Mouse (Mus musculus): ENCODE data around the gene Cntnap2. TPM values are rescaled to one million over a fixed set of nuclear protein-coding genes. Genes with fewer than 3 reads are reported as not detected.
"Not testable (repeated sequence)": the region's sequence is repeated elsewhere in the genome, so short reads cannot be mapped to it uniquely, and the experiment has no call there.

Cntnap2 gene
- total RNA-seq, 2 experiments from 2014 or later: 100 to 104 TPM

DNA sequence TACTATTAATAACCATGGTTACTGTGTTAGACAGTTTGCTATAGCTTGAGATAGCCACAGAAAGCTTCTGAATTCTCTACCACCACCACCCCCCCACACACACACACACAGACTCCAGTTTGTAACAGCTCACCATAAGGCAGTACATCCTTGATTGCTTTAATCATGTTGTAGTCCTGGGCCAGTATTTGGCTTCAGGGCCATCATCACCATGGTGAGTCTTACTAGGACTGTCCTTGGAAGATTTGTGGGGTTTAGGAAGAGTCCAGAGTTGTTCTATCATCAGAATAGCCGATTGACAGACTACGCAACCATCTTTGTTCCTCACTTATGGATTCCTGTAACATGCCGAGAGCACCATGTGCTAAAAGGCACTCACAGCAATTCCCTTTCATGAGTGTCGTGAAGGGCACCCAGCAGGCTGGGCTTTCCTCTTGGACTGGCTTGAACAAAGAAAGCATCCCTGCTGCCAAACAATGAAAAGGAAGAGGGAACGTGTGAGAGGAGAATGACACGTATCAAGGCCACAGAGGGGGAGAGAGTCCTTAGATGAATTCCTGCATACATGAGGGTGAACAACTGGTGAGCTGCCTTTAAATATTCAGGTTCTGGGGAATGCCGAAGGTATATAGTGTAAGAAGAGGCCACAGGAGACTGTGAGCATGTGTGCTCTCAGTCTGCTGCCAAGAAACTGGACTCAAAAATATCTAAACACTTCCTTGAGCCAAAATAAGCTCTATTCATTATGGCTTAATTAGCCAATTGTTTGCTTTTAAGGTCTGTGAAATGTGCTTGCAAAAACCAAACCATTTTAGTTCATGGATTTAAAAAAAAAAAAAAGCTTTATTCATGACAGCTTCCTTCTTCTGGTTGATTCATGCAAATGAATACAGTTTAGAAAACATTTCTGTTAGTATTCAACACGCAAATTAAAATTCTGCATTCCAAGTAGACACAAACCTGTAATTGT lies 2213.7 kb downstream of the Cntnap2 start:
- DNase-seq: no peak
- intact Hi-C loops (cut with DNase I): no loop called here

DNA sequence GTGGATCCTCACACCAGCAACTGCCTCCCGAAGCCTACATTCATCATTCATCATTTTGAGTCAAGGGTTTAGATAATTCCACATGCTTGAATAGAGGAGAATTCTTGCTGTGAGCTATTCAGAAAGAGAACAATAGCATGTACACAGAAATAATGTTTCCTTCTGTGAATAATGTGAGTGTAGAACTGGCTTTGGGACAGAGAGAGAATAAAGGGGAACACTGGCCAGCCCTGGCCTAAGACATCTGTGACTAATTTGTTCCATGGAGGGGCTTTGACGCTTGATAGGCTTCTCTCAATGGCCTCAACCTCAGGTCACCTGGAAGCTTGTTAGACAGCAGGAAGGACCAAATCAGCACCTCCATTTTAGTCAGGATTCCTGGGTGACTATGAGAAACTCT lies 2215.9 kb downstream of the Cntnap2 start:
- intact Hi-C loops (cut with DNase I): no loop called here
- no peak for DNase-seq

DNA sequence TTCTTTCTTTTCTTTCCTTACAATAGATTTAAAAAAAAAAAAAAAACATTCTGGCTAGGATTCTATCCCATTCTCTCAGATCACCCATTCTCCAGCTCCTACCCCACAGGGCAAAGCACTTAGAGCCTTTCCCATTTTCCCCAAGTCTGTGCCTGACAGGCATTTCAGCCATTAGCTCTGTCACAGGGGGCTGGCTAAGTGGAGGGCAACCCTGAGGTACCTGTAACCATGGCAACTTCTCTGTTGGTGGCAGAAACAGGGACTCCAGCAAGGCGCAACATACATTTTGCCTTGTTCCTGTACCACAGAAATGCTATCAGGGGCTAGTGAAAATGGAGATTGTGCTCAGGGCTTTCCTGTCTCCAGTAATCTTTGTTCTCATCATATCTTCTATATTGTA lies 2220.0 kb downstream of the Cntnap2 start:
- DNase-seq: no peak
- intact Hi-C loops (cut with DNase I): no loop called here

DNA sequence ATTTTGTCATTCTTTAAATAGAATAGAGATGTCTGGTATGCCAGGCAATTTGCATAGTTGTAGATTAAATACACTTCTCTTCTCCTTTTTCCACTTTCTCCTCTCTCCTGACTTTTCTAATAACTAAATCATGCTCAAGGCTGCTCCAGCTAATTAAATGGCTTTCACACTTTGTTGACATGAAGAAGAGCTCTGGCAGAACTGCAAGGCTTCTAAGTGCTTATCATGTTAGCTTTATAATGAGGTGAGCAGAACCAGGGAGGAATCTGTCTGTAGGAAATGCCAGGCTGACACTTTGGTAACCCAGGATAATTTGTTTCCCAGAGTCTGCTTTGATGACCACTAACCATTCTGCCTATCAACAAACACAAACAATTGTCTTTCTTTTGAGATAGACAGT lies 2222.4 kb downstream of the Cntnap2 start:
- intact Hi-C loops (cut with DNase I): no loop called here
- DNase-seq: no peak

DNA sequence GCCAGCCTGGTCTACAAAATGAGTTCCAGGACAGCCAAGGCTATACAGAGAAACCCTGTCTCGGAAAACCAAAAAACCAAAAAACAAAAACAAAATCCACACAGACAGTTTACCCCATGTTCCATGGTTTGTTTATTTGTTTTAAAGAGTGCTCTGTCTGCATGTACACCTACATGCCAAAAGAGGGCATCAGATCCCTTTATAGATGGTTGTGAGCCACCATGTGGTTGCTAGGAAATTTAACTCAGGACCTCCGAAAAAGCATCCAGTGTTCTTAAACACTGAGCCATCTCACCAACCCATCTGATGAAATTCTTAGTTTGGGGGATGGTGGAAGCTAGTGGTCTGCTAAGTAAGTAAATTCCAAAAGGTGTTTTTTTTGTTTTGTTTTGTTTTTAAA lies 2225.6 kb downstream of the Cntnap2 start:
- DNase-seq: no peak
- intact Hi-C loops (cut with DNase I): no loop called here

DNA sequence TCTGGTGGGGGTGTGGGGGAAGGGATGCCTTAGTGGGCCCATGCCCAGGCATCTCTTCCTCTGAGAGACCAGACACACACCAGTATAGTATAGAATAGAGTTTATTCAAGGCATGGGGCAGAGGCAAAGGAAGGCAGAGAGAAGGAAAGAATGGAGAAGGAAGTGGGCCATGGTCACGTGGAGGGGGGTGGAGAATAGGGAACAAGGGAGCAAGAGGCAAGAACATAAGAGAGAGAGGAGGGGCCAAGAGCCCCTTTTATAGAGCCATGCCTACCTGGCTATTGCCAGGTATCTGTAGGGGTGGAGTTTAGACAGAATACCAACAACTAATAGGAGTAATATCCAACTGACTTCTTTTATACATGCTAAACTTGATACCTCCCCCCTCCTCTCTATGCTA lies 2226.6 kb downstream of the Cntnap2 start:
- intact Hi-C loops (cut with DNase I): no loop called here
- DNase-seq: no peak

DNA sequence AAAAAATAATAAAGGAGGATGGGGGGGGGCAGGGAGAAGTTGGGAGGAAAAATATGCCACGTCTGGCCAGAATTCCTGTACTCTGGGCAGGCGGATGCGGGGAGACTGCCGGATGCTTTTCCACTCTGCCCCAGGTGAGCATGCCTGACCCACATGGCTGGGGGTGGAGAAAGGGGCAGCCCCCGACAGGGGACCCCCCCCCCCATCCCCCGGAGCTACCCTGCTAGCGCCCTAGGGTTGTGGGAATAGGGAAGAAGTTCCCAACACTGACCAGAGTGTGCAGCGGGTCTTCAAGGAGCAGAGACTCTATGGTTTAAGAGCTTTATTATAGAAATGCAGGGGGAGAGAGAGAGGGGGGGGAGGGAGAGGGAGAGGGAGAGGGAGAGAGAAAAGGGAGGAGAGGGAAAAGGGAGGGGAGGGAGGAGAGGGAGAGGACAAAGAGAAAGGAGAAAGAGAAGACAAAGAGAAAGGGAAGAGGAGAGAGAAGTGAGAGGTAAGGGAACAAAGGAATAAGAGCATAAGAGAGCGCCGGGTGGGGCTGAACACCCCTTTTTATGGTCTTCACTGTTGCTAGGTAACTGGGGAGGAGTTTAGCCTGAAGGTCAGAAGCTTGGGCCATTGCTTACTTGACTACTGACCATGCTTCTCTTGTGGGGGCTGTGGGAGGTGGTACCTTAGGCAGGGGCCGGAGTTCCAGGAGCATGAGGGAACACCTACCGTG lies 2227.2 kb downstream of the Cntnap2 start:
- intact Hi-C loops (cut with DNase I); DNase-seq: not testable (repeated sequence)

DNA sequence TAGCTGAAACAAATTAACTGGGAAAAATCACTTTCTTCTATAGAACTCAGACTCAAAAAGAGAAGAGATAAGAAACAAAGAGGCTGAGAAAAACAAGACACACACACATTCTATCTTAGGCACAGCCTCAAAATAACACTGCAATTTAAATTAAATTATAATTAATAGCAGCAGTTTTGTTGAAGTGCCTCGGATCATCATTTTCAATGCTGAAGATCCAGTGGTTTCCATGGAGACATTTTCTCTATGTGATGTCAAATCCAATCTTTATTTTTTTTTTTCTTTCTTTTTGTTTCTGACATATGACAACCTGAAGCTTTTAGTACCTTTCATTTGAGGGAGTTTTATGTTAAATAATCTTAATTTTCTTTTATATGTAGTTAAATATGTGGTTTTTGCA lies 2228.6 kb downstream of the Cntnap2 start:
- no peak for DNase-seq
- intact Hi-C loops (cut with DNase I): no loop called here

DNA sequence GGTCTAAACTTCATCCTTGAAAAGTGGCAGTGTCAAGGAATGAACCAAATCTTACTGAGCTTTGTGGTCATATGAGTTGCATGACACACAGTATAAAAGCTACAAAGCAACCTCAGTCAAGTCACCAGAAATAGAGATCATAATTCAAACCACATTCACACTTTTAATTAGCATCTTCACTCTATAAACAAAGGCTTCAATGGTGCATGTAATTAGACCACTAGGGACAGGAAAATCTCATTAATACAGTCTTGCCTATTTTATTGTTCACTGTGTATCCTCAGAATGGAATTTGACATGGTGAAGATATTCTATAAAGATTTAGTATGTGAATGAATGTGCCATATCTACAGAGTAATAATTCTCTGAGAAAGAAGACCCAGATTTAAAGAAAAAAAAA lies 2232.8 kb downstream of the Cntnap2 start:
- DNase-seq: no peak
- intact Hi-C loops (cut with DNase I): no loop called here

DNA sequence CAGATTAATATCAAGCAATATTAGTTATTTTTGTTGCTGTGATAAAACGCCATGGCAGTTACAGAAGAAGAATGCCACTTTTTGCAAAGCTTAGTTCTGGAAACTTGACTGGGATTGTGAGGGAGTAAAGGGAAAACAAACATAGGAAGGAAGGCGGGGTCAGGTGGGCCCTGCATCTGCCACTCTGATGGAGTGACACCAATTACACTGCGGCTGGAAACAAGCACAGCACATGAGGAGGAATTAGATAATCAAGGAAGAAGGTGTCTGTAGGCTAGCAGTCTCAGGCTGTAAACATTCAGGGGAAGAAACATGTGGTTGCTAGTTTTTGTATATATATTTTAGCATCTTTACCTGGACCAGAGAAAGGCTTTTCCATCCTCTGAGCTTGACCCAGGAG lies 2233.3 kb downstream of the Cntnap2 start:
- intact Hi-C loops (cut with DNase I): no loop called here
- DNase-seq: no peak

DNA sequence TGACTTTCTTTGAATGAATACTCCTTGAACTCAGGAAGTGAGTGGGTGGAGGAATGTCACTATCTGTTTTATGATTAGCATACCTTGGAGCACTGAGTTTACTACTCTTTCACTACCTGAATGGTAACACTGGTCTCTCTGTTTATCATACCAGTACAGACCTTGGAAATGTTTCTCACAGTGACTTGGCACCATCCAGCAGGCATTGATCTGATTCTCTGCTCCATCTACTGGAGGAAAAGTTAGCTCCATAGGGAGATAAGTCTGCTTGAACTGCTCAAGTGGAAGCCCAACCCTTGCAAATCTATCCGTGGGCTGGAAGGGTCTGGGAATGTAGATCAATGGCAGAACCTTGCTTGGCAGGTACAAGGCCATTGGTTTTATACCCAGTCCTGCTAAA lies 2235.3 kb downstream of the Cntnap2 start:
- intact Hi-C loops (cut with DNase I): no loop called here

DNA sequence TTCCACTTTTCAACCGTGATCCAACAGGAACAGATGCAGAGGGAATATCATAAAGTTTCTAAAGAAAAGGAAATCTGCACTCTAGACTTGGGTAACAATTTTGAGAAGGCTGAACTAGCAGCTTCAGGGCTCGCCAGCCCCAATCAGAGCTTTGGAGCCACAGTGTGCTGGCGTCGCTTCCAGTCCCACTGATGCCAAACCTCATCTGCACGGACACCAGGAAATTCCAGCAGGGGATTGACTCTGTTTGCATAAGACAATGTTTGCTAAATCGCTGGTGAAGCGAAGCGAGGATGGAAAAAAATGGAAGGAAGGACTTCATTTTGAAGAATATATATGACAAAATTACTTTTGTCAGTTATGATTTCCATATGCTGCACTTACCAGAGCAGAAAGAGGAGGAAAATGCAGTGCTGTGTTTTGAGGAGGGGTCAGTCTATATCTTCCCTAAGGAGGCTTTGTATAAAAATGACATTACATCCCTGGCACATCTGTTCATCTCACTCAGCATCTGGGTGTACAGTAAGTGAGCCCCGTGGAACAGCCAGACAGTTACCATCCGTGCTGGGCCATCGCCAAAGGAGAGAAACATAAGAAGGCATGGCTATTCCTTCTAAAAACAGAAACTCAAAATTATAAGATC lies 2245.8 kb downstream of the Cntnap2 start:
- intact Hi-C loops (cut with DNase I): no loop called here
- no peak for DNase-seq

More for the DNA sequence above, 2235.3 kb downstream of the Cntnap2 start:
- DNase-seq: no peak

DNA sequence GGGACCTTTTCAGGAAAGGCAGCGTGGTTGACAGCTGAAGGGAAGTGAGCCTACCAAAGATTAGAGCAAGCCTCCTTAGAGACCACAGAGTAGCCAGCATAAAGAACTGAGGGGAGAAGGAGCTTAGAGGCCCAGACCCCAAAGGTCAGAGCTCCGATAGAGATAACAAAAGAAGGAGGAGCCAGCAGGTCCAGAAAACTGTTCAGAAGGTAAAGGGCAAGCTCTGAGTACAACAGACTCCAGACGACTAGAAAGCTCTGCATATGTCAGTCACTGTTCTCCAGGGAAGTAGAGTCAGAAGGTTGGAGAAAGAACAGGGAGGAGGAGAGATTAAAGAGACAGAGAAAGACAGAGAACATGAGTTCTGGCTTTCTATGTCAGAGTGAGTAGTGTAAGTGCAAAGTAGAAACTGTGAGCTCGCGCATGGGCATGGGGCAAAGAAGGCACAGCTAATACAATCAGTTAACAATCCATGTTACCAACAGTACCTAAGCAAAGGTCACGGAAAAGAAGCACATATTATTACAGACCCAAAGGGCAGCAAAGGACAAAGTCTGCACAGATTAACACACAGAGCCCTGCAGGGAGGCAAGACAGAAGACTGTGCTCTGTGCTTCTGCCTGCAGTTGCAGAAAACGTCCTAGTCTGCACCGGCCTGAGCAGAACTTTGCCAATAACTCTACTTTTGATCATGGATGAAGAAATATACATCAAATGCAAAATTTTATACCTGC lies 2247.1 kb downstream of the Cntnap2 start:
- intact Hi-C loops (cut with DNase I): no loop called here
- DNase-seq: no peak

DNA sequence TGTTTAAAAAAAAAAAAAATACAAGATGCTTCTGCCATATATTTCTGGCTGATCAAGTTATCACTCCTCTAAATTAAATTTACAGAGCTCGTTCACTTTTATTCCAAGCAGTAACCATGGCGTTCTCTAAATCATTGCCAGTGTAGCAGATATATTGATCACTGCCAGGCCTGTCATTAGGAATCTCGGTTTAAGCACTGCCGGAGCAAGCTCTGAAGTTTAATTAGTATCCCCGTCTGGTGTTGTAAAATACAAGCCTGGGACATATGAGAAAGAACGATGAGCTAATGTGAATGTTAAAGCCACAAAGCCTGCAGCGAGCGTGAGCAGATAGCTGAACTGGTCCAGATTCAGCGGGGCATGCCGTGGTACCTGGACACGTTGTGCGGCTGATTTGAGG lies 2247.8 kb downstream of the Cntnap2 start:
- no peak for DNase-seq
- intact Hi-C loops (cut with DNase I): no loop called here

DNA sequence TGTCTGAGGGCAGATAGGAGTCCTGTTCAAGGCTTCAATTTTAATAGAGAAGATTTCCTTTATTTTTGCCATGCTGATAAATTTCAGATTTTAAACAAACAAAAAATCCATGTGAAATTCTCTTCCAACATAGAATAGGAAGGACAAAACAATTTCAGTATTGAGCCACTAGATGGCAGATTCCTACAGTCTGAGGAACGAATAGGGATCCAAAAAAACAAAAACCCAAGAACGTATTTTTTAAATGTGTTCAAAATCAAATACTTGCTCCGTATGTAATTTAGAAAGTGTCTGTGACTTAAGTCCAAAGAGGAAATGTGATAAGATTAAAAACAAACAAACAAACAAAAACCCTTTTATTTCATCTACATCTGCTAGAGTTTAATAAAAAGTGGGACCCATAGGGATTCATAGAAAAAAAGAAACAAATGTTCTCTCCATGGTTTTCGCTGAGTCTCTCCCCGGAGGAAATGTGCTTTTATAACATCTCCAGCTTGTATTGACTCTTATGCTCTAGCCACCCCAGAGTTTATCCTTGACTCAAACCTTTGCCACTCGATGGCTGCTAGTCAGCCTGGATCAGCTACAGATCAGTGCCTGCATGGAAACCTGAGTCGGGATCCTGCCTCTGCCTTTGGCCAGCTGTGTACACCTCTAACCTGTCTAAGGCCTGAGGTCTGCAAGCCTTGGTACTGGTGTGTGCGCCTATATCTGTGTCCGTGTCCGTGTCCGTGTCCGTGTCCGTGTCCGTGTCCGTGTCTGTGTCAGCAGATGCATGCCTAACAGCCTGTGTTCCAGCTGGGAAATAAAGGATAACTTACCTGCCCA lies 2255.6 kb downstream of the Cntnap2 start:
- intact Hi-C loops (cut with DNase I): loop anchor here (5.0 to 10.0 kb wide), 2 partner anchors 138 to 210 kb away; partner anchors contain the start of gene Cul1
- no peak for DNase-seq

DNA sequence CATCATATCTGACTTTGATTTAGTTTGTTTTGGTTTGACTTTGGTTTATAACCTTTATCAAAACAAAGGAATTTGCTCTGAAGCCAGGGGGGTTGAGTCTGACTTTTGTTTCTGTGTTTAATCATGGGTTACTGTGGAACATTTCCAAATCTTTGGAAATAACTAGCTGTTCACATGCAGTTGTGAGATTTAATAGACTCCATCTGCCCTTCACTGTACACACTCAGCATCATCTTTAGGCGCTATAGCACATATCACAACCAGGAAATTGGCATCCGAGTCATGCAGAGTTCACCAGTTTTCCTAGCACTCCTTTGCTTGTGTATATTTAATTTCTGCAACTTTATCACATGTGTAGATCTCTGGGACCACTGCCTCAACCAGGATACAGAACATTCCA lies 2256.3 kb downstream of the Cntnap2 start:
- intact Hi-C loops (cut with DNase I): loop anchor here (5.0 to 10.0 kb wide), 2 partner anchors 137 to 209 kb away; partner anchors contain the start of gene Cul1
- DNase-seq: no peak

DNA sequence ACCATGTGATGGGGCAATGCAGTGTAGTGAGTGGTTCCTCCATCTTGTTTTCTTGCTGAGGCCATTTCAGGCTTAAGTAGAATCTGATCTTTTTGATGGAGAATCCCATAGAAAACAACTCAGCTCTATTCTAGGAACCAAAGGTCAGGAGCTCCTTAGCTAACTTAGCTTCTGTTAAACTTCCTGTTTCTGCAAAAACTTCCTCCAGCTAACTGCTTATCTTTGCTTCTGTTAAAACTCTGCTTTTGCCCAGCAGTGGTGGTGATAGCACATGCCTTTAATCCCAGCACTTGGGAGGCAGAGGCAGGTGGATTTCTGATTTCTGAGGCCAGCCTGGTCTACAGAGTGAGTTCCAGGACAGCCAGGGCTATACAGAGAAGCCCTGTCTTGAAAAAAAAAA lies 2258.1 kb downstream of the Cntnap2 start:
- intact Hi-C loops (cut with DNase I): loop anchor here (5.0 to 10.0 kb wide), 2 partner anchors 135 to 208 kb away; partner anchors contain the start of gene Cul1
- DNase-seq: no peak

DNA sequence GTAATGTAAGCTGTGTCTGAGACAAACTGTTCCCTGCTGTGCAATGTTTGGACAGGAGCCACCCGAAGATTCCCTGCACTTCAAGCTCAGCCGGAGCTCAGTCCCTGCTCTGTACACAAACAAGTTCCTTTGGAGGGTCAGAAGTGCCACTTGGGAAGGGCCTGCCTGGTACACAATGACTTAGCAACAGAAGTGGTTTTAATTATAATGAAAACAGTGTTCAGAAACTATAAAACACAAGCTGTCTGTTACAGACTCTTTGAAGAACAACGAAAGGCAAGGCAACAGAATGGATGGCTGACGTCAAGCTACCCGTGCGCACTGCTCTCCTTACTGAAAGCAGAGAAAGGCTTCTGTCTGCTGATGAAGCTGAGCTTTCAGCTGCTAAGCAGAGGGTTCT lies 2259.5 kb downstream of the Cntnap2 start:
- DNase-seq: no peak
- intact Hi-C loops (cut with DNase I): loop anchor here (5.0 to 10.0 kb wide), 2 partner anchors 134 to 206 kb away; partner anchors contain the start of gene Cul1

DNA sequence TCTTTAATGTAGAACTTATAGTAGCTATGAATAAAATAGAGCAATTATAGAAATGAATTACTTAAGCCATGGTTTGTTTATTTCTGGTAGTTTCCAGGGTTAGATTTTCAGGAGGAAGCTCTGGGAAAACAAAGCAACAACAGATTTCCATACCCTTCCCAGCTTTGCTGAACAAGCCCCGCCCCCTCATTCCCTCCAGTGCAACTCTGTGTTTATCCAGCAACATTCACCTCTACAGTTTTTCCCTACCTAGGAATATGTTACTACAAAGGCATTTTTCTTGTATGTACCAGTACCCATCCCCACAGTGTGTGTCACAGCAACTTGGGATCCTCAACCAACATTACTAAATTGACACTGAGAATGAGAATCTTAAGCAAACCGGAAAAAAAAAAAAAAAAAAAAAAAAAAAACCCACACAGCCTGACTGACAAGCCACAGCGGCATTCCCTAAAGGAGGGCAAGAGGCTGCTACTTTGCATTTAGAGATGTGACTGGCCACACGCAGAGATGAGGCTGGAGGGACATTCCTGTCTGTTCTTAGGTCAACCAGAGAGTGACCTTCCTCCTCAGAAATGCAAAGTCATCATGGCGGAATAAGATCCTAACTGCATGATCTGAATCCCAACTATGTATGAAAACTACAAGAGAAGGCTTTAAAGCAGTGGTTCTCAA lies 2260.3 kb downstream of the Cntnap2 start:
- no peak for DNase-seq
- intact Hi-C loops (cut with DNase I): loop anchor here (5.0 to 10.0 kb wide), 2 partner anchors 133 to 205 kb away; partner anchors contain the start of gene Cul1
